Mouse (Mus musculus): ENCODE data around the gene Zdhhc25.

Zdhhc25 gene

GRCm38 (mm10) chr15:88628801-88629356 lies 28.8 kb downstream of the Zdhhc25 start:
- DNase-seq (ENCODE audit: low read depth) = no peak

- no peak for DNase-seq (ENCODE audit: low read depth)
Observed at GRCm38 (mm10) chr15:88635205-88635604, 35.1 kb downstream of the Zdhhc25 start.

GRCm38 (mm10) chr15:88651019-88651418 lies 50.9 kb downstream of the Zdhhc25 start:
- peak; percentile 33 for DNase-seq (ENCODE audit: low read depth)
